Mouse (Mus musculus) limb, embryonic 14.5 days (tissue): ENCODE measurements at regions not wholly inside any gene's neighbourhood (a gene's known extent, or its start where the extent isn't known, plus 50 kb on each side); places are given as distances from the start of the nearest gene placed in this dataset.

Experiments used
- ATAC-seq: fragments of 200-750 bp; cut with Nextera tagmentation; 2 replicates; pipeline ENCODE4 v1.8.0; 2017; ENCODE audit warnings: low read depth, moderate number of reproducible peaks, moderate TSS enrichment; ENCODE audit not compliant: low FRiP score
- DNase-seq: peaks from one replicate; pipeline ENCODE4 v3.0.0-alpha.2; 2015; ENCODE audit warnings: low spot score
- H3K27ac ChIP-seq: fragments of 300-500 bp; sonication (generic); replicated peaks from 2 replicates; pipeline ENCODE4 v1.5.1; 2014; ENCODE audit warnings: low read depth, mild to moderate bottlenecking, low read length, moderate library complexity, mixed read lengths
- H3K27me3 ChIP-seq: fragments of 300-500 bp; sonication (generic); 2 replicates; pipeline ENCODE4 v1.6.1; 2014; ENCODE audit warnings: low read length, mixed read lengths; ENCODE audit not compliant: control insufficient read depth, insufficient read depth
- H3K36me3 ChIP-seq: fragments of 300-500 bp; sonication (generic); 2 replicates; pipeline ENCODE4 v1.6.1; 2014; ENCODE audit warnings: mild to moderate bottlenecking, low read length, moderate library complexity, mixed read lengths; ENCODE audit not compliant: control insufficient read depth, insufficient read depth
- H3K4me1 ChIP-seq: fragments of 300-500 bp; sonication (generic); 2 replicates; pipeline ENCODE4 v1.6.1; 2014; ENCODE audit warnings: antibody characterized with exemption, low read length, mixed read lengths; ENCODE audit not compliant: control insufficient read depth, insufficient read depth
- H3K4me2 ChIP-seq: fragments of 300-500 bp; sonication (generic); replicated peaks from 2 replicates; pipeline ENCODE4 v1.6.1; 2014; ENCODE audit warnings: low read depth, mild to moderate bottlenecking, low read length, moderate library complexity; ENCODE audit not compliant: severe bottlenecking
- H3K4me3 ChIP-seq: fragments of 300-500 bp; sonication (generic); replicated peaks from 2 replicates; pipeline ENCODE4 v1.5.1; 2014; ENCODE audit warnings: low read length
- H3K9ac ChIP-seq: fragments of 300-500 bp; sonication (generic); 2 replicates; pipeline ENCODE4 v1.6.1; 2014; ENCODE audit warnings: mild to moderate bottlenecking, low read depth, low read length, moderate library complexity; ENCODE audit not compliant: severe bottlenecking
- H3K9me3 ChIP-seq: fragments of 300-500 bp; sonication (generic); 2 replicates; pipeline ENCODE4 v1.6.1; 2016; ENCODE audit warnings: low read length; ENCODE audit not compliant: control insufficient read depth
- POLR2A ChIP-seq: fragments of 200-500 bp; IDR thresholded peaks from 2 replicates; pipeline ENCODE4 v1.8.0; 2012; ENCODE audit warnings: inconsistent platforms, mild to moderate bottlenecking, moderate library complexity, borderline replicate concordance; ENCODE audit not compliant: insufficient read depth, insufficient read length; ENCODE audit errors: extremely low read depth
- WGBS: fragments of 180-500 bp; shearing (Covaris S2); extraction: QIAGEN DNeasy Blood & Tissue Kit; methylation state at CpG from one replicate; pipeline ENCODE4 v1.1.7; 2014; 5-methylcytosine and 5-hydroxymethylcytosine counted together

GRCm38 (mm10) chrX:18814441-18814973 lies 353.3 kb upstream of the 4930578C19Rik start:
- DNase-seq (no peak), ATAC-seq (no peak)
- Histone ChIP-seq H3K27ac (no peak overlapping the region), H3K9me3 (no peaks in the 10 kb centered on the region), H3K4me1 (no peaks in the 10 kb centered on the region), H3K9ac (no peak overlapping the region), H3K36me3 (no peaks in the 10 kb centered on the region), H3K4me2 (no peak overlapping the region), H3K4me3 (no peak overlapping the region), H3K27me3 (no peaks in the 10 kb centered on the region)
- WGBS = 79% methylated on average over 3 of the region's 3 CpGs
- no peak for TF ChIP-seq POLR2A
